Mouse (Mus musculus) G1E (cell line): ENCODE measurements around the gene Gm5767. TPM values are rescaled to one million over a fixed set of nuclear protein-coding genes. Genes with fewer than 3 reads are reported as not detected.

Source experiments
- ATAC-seq: 2 replicates; pipeline ENCODE4 v1.8.0; 2016; ENCODE audit warnings: mild to moderate bottlenecking; ENCODE audit not compliant: insufficient number of reproducible peaks, poor library complexity, low FRiP score, severe bottlenecking; ENCODE audit errors: extremely low read depth
- DNase-seq: peaks from one replicate; pipeline ENCODE4 v3.0.0; 2012; ENCODE audit warnings: low spot score
- H3K27me3 ChIP-seq: 2 replicates; pipeline ENCODE4 v1.6.1; 2012; ENCODE audit warnings: mild to moderate bottlenecking, low read length, inconsistent platforms; ENCODE audit not compliant: insufficient read depth
- H3K36me3 ChIP-seq: replicated peaks from 2 replicates; pipeline ENCODE3; 2012; ENCODE audit warnings: mild to moderate bottlenecking, inconsistent platforms
- H3K4me1 ChIP-seq: 2 replicates; pipeline ENCODE4 v1.6.1; 2012; ENCODE audit warnings: low read depth, low read length, inconsistent platforms, mixed read lengths; ENCODE audit not compliant: insufficient read depth
- H3K4me3 ChIP-seq: 2 replicates; pipeline ENCODE4 v1.5.1; 2012; ENCODE audit warnings: low read depth, mild to moderate bottlenecking, inconsistent platforms, low read length, moderate library complexity, mixed read lengths
- H3K9me3 ChIP-seq: replicated peaks from 2 replicates; pipeline ENCODE4 v1.6.1; 2012; ENCODE audit warnings: inconsistent platforms
- CTCF ChIP-seq: IDR thresholded peaks from 2 replicates; pipeline ENCODE4 v1.5.1; 2012; ENCODE audit warnings: low read depth, low read length, inconsistent platforms, mixed read lengths
- GATA1 ChIP-seq: IDR thresholded peaks from 2 replicates; pipeline ENCODE4 v1.6.1; 2012; ENCODE audit warnings: borderline replicate concordance, low read length, inconsistent platforms, mixed read lengths
- GATA2 ChIP-seq: IDR thresholded peaks from 2 replicates; pipeline ENCODE4 v1.6.1; 2012; ENCODE audit warnings: low read depth, low read length, inconsistent platforms, borderline replicate concordance
- POLR2AphosphoS5 ChIP-seq: IDR thresholded peaks from 2 replicates; pipeline ENCODE4 v1.6.1; 2012; ENCODE audit warnings: low read depth, low read length, inconsistent platforms; ENCODE audit not compliant: insufficient replicate concordance
- TAL1 ChIP-seq: conservative IDR thresholded peaks from 2 replicates; pipeline ENCODE4 v1.6.1; 2012; ENCODE audit warnings: low read depth, low read length, inconsistent platforms, mixed read lengths
- polyA plus RNA-seq: library from polyadenylated mRNA; stranded (reverse); fragments of >175 nt; gene quantifications from 2 replicates; pipeline ENCODE4 v1.2.3, GENCODE M21; 2012
- total RNA-seq, 2 experiments: library from RNA; stranded (forward) in 1 of 2; stranded (reverse) in 1 of 2; fragments of 200-1000 nt in 1 of 2; fragments of >200 nt in 1 of 2; fragmentation: Nextera tagmentation in 1 of 2; gene quantifications; 2 replicates each; pipeline ENCODE4 v1.2.3; 2014 to 2017

Gene Gm5767
- total and polyA plus RNA-seq, 3 experiments = not detected

- H3K36me3 ChIP-seq = peaks cover 98% of the 10 kb centered on the region
- ATAC-seq = no peak
- H3K4me3 ChIP-seq = no peak overlapping the region
- H3K9me3 ChIP-seq = no peaks in the 10 kb centered on the region
- DNase-seq = no peak
- no peak for TF ChIP-seq GATA2
- no peaks in the 10 kb centered on the region for H3K27me3 ChIP-seq
- H3K4me1 ChIP-seq = peaks cover 41% of the 10 kb centered on the region
These were observed 9.5 kb downstream of the Gm5767 start for GRCm38 (mm10) chr16:8689979-8690656.

DNA sequence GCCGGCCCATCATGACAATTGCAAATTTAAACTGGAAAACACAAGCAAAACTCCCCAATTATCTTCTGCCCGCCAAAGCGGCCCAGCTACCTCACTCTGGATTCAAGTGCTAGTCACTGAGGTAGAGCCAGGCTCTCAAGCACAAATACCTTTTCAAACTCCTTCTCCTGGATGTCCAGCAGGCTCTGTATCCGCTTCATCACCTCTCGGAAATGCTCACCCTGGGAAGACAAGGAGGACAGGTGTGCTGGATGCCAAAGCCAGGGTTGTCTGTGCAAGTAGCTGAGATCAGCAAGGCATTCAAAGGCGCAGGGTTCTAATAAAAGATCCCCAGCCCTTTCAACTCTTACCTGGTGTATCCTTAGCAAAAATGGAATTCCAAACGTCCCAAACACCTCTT, 10.6 kb downstream of the Gm5767 start:
- no peak for ATAC-seq
- TF ChIP-seq TAL1 = no peak
- no peak for TF ChIP-seq GATA2
- TF ChIP-seq GATA1 = no peak
- no peak for TF ChIP-seq POLR2AphosphoS5
- no peak for TF ChIP-seq CTCF
- Histone ChIP-seq H3K4me1 (peaks cover 32% of the 10 kb centered on the region), H3K36me3 (peaks cover 99% of the 10 kb centered on the region), H3K9me3 (no peaks in the 10 kb centered on the region), H3K4me3 (no peak overlapping the region), H3K27me3 (no peaks in the 10 kb centered on the region)
- DNase-seq = no peak

DNA sequence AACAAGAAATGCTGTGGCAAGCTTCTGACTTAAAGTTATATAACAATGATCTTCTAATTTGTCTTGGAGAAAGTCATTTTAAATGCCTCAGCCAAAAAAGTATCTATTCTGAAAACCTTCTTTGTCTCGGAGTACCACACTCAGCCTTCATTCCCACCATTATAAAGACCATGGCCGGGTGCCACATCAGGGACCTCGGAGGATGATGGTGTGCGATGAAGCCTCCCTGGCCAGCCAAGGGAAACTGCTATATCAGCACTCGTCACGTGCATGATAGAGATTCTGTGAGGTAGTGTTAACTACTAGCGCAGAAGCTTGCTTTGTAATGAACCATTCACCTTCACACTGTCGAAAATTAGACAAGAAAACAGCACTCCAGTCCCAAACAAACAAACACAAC, 19.0 kb downstream of the Gm5767 start:
- ATAC-seq = no peak
- TF ChIP-seq GATA1 (no peak), CTCF (no peak), TAL1 (no peak), POLR2AphosphoS5 (no peak), GATA2 (no peak)
- Histone ChIP-seq H3K36me3 (peaks cover 99% of the 10 kb centered on the region), H3K4me1 (no peaks in the 10 kb centered on the region; the same call in 1 of the 2 replicates), H3K27me3 (no peaks in the 10 kb centered on the region), H3K9me3 (no peaks in the 10 kb centered on the region), H3K4me3 (no peak overlapping the region)
- DNase-seq = no peak

DNA sequence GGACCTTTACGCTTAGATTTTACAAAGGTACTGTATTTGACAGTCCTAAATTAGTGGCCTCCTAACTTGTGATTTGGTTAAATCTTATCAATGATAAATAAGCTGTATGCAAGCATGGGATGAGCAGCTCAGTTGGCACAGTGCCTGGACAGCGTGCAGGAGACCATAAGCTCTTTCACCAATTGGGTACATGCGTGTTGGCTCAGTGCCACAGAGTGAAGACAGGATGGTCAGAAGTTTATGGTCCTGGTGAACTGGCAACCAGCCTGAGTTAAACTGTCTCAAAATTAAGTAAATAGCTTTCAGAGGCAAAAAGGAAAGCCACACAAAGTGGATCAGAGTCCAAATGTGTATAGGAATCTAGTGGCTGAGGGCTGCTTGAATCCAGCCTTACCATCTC, 20.0 kb downstream of the Gm5767 start:
- Histone ChIP-seq H3K4me1 (no peaks in the 10 kb centered on the region; the same call in 1 of the 2 replicates), H3K27me3 (no peaks in the 10 kb centered on the region), H3K4me3 (no peak overlapping the region), H3K36me3 (peaks cover 97% of the 10 kb centered on the region), H3K9me3 (no peaks in the 10 kb centered on the region)
- DNase-seq (no peak), ATAC-seq (no peak)
- TF ChIP-seq GATA2 (no peak), POLR2AphosphoS5 (no peak), TAL1 (no peak), CTCF (no peak), GATA1 (no peak)

- no peaks in the 10 kb centered on the region for H3K27me3 ChIP-seq
- H3K9me3 ChIP-seq = no peaks in the 10 kb centered on the region
- H3K4me3 ChIP-seq = no peak overlapping the region
- no peak for TF ChIP-seq GATA1
- no peak for TF ChIP-seq TAL1
- no peak for TF ChIP-seq CTCF
- no peak for TF ChIP-seq POLR2AphosphoS5
- no peak for TF ChIP-seq GATA2
- peaks cover 99% of the 10 kb centered on the region for H3K36me3 ChIP-seq
- DNase-seq (no peak), ATAC-seq (no peak)
- H3K4me1 ChIP-seq = peaks cover 9% of the 10 kb centered on the region
These were observed 31.4 kb downstream of the Gm5767 start for GRCm38 (mm10) chr16:8711998-8712397.

GRCm38 (mm10) chr16:8714851-8715250, 34.3 kb downstream of the Gm5767 start:
- H3K27me3 ChIP-seq = no peaks in the 10 kb centered on the region
- DNase-seq (no peak), ATAC-seq (no peak)
- peaks cover 92% of the 10 kb centered on the region for H3K36me3 ChIP-seq
- H3K9me3 ChIP-seq = no peaks in the 10 kb centered on the region
- no peak for TF ChIP-seq POLR2AphosphoS5
- no peak for TF ChIP-seq CTCF
- no peak for TF ChIP-seq TAL1
- no peak for TF ChIP-seq GATA1
- TF ChIP-seq GATA2 = no peak
- no peak overlapping the region for H3K4me3 ChIP-seq
- peaks cover 18% of the 10 kb centered on the region for H3K4me1 ChIP-seq

DNA sequence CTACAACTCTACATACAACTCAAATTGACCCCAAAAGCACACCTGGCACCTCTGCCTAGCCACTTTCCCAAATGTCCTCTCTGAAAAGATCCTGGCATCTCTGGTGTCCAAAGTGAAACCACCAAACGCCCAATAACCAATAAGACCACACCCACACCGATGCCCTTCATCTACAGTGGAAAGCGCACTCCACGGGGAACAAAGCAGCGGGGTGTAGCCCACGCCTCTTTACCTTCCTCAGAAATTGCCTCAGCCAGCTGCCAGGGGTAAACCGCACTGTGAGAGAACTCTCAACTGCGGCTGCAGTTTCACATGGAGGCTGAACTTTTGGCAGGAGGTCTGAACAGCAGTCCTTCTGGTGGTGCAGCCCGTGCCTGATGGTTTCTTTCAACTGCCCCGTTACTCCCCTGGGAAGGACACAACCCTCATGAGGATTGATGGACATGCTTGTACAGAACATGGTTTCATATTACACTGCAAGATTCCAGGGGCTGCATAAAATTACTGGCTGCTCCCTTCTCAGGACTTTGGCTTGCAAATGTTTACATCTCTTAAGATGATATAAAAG, 35.0 kb downstream of the Gm5767 start:
- Histone ChIP-seq H3K36me3 (peaks cover 88% of the 10 kb centered on the region), H3K4me3 (no peak overlapping the region), H3K4me1 (peaks cover 17% of the 10 kb centered on the region), H3K9me3 (no peaks in the 10 kb centered on the region), H3K27me3 (no peaks in the 10 kb centered on the region)
- ATAC-seq (no peak), DNase-seq (no peak)
- TF ChIP-seq GATA2 = no peak
- no peak for TF ChIP-seq TAL1
- no peak for TF ChIP-seq CTCF
- TF ChIP-seq POLR2AphosphoS5 = no peak
- TF ChIP-seq GATA1 = no peak
